Mouse (Mus musculus) liver (tissue): ENCODE results near the gene Cmbl.
A peak's percentile ranks its signal among the peaks of the same experiment; 100 is the strongest.
"Not testable (repeated sequence)": the region's sequence is repeated elsewhere in the genome, so short reads cannot be mapped to it uniquely, and the experiment has no call there.

ENCODE experiments used
- DNase-seq: peaks from one replicate; pipeline ENCODE4 v3.0.0-alpha.2; 2020; ENCODE audit warnings: mixed read lengths

Gene Cmbl

GRCm38 (mm10) chr15:31542013-31542958, 22.9 kb upstream of the Cmbl start:
- DNase-seq: peak; percentile 21

GRCm38 (mm10) chr15:31543246-31543645, 21.9 kb upstream of the Cmbl start:
- DNase-seq: peak; percentile 33

GRCm38 (mm10) chr15:31545058-31545457, 20.1 kb upstream of the Cmbl start:
- DNase-seq: no peak

- no peak for DNase-seq
Observed at GRCm38 (mm10) chr15:31546291-31546690, 18.9 kb upstream of the Cmbl start.

GRCm38 (mm10) chr15:31547421-31547820, 17.8 kb upstream of the Cmbl start:
- DNase-seq: no peak

GRCm38 (mm10) chr15:31550381-31550780, 14.8 kb upstream of the Cmbl start:
- DNase-seq: no peak

GRCm38 (mm10) chr15:31554855-31555254, 10.3 kb upstream of the Cmbl start:
- DNase-seq: no peak

- DNase-seq: no peak
Observed at GRCm38 (mm10) chr15:31561390-31561789, 3.8 kb upstream of the Cmbl start.

GRCm38 (mm10) chr15:31561976-31562375, 3.2 kb upstream of the Cmbl start:
- DNase-seq: no peak

- peak; percentile 20 for DNase-seq
Observed at GRCm38 (mm10) chr15:31562847-31563246, 2.3 kb upstream of the Cmbl start.

GRCm38 (mm10) chr15:31563577-31564546, 1.3 kb upstream of the Cmbl start:
- DNase-seq: no peak

GRCm38 (mm10) chr15:31565786-31566185, 597 bp downstream of the Cmbl start:
- no peak for DNase-seq

GRCm38 (mm10) chr15:31567431-31567830, 2.2 kb downstream of the Cmbl start:
- peak; percentile 41 for DNase-seq

- DNase-seq: peak; percentile 54
Observed at GRCm38 (mm10) chr15:31568581-31568996, 3.4 kb downstream of the Cmbl start.

GRCm38 (mm10) chr15:31569325-31570022, 4.3 kb downstream of the Cmbl start:
- DNase-seq: peak; percentile 21

GRCm38 (mm10) chr15:31570959-31571358, 5.8 kb downstream of the Cmbl start:
- no peak for DNase-seq

GRCm38 (mm10) chr15:31571906-31572722, 6.9 kb downstream of the Cmbl start:
- DNase-seq: no peak

GRCm38 (mm10) chr15:31573287-31573686, 8.1 kb downstream of the Cmbl start:
- no peak for DNase-seq

- no peak for DNase-seq
Observed at GRCm38 (mm10) chr15:31573692-31574091, 8.5 kb downstream of the Cmbl start.

GRCm38 (mm10) chr15:31576076-31576475, 10.9 kb downstream of the Cmbl start:
- no peak for DNase-seq

GRCm38 (mm10) chr15:31581086-31581485, 15.9 kb downstream of the Cmbl start:
- DNase-seq: not testable (repeated sequence)
